Mouse (Mus musculus) frontal cortex, adult (tissue): ENCODE data around the gene Ddit4.

Experiments used
- ATAC-seq: cut with Nextera tagmentation; 2 replicates; pipeline ENCODE4 v1.9.2; 2017; ENCODE audit warnings: mild to moderate bottlenecking, moderate library complexity, mixed read lengths; ENCODE audit not compliant: low TSS enrichment

Gene Ddit4

DNA sequence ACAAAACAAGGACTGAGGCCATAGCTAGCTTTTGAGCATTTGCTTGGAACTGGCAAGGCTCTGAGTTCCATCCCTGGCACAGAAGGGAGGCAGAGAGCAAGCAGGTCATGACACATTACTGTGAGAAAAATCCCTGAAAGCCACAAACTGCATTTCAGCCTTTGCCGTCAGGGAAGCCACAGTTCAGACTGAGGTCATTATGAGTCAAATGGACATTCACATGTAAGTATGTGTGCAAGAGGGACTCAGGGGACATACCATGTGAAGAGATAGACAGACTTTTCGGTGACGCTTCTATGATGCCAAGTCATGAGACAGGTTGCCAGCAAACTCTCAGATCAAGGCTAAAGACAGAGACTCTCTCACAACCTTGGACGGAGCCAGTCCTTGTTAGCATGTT is 33.5 kb downstream of the Ddit4 start:
- no peak for ATAC-seq

DNA sequence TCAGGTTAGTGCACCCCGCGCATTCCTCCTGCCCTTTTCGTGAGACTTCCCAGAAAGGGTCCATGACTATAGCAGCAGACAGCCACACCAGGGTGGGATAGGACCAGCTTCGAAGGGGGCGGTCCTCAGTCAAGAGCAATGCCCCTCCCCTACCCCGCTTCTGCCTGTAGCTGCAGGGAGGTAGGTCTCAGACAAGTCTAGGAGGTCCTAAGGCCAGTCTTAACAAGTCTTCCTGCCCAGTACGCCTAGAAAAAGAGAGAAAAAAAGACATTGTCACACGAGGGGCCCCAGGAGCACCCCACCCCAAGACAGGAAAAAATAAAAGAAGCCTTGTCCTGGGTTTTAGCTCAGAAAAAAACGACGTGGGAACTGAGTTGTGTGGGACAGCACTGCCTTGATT is 35.0 kb downstream of the Ddit4 start:
- ATAC-seq: no peak

DNA sequence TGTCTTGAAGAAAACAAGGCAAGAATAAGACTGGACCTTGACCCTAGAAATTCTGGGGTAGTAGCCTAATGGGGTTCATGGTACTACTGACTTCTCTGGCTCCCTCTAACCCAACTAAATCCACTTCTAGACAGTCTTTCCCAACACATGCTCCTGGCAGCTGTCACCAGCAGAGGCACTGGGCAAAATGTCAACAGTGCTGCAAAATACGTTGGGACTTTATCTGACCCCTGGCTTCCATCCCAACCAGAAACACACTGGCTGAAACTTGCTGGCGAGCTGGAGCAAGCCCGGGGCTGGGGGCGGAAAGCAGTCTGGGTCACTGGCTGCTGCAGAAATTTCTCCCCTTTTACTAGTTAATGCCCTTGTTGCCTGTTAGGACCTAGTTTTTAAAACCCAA is 35.5 kb downstream of the Ddit4 start:
- ATAC-seq: no peak

DNA sequence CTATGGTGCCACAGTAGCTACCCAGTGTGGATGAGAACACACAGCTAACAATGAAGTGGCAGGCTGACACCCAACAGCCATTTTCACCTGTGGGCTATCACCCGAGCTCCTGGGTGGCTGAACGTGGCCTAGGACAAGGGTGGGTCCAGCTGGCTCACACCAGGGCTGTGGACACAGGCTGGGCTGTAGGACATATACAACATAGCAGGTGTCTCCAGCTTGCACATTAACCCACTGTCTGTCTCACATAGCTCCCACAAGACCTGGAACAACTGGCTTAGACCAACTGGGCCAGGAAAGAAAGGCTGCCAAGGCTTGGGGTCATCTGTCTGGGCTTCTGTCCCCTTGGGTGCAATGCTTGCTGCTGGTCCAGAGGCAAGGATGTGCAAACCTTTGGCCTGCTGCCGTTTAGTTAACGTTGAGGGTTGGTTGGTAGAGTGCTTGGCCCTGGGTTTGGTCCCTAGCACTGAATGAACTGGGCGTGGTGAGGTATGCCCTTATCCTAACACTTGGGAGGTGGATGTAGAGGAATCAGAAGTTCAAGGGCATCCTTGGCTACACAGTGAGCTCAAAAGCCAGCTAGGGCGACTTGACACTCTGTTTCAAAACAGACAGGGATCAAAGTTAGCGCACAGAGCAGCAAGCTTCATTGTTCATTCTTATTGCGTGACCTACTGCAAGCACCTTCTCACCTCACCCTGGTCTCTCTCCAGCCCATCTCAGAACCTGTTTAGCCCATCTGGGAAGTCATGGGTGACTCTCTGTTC is 36.3 kb downstream of the Ddit4 start:
- ATAC-seq: no peak

DNA sequence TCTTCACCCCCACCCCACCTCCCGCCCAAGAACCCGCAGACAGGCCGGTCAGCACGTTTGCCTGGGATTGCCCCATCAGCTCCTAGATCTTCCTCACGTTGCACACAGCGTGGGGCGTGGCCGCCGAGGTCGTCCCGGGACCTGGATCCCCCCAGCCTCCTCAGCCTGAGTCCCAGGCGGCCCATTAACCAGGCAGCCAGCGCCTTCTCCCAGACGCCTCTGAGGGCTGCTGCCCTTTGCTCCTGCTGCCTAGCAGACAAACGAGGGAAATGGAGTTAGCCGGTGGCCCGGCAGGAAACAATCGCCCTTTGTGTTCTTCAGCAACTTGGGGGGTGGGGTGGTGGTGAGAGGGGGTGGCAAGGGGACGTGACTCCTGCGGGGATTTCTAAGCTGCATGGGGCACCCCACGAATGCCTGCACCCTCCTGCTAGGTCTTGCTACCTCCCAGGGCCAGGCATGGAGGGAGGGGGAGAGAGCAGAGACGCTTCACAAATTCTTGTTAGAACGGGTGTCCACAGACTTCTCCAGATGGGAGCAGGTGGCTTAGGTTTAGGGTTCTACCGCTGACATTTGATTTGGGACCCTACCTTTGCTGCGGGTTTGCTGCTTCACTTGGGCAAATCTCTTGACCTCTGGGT is 40.0 kb downstream of the Ddit4 start:
- ATAC-seq: no peak

DNA sequence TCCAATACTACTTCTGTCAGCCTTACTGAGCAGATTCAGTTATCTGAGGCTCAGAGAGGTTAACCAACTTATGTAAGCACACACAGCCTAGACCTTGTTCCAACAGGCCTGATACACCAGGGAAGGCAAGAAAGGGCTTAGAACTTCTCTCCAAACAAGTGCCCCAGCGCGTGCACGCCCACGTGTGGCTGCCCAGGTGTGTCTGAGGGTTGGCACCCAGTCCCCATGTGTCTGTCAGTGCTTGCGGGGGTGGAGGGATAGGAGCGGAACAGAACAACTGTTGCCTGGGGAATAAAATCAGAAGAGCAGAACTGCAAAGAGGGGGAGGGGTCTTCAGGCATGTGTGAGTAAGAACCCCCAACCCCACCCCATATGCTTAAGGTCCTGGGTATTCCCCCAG is 40.5 kb downstream of the Ddit4 start:
- ATAC-seq: no peak

DNA sequence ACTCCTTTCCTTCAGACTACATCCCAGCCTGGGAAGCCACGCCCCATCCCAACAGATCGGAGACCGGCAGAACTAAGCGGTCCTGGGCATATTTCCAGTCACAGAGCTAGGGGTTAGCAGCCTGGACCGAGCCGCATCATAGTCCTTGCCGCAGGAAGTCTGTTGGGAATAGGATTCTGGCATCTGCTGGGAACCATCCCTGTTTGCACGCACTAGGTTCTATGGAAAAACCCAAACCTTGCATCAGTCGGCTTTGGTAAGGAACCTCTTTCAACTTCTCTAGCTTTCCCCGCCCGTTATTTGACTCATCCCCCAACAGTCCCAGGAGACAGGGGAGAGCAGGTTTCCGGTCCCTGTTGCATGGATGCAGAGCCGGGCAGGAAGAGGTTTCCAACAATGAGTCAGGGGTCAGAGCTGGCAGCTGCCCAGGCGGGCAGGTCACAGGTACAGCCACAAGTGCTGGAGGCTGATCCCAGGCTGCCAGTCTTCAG is 42.2 kb downstream of the Ddit4 start:
- ATAC-seq: peak; percentile 51

DNA sequence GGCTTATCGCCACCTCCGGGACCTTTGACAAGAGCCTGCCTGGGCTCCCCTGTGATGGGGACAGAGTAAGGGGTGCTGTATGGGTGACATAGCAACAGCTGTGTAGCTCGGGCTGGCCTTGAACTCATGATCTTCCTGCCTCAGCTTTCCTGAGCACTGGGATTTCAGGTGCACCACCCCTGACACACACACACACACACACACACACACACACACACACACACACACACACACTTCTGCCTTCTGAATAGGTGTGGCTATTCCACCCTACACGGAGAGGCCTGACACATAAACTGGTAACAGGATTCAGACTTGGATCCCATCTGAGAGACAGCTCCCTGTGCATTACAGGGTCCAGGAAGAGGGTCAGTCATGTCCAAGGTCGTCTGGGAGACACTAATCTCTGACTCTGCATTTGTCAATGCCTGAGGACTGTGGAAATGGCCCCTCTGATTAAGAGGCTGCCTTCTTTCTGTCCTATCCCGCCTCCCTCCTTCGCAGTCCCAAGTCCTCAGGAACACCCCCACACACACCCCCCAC is 42.8 kb downstream of the Ddit4 start:
- ATAC-seq: no peak

DNA sequence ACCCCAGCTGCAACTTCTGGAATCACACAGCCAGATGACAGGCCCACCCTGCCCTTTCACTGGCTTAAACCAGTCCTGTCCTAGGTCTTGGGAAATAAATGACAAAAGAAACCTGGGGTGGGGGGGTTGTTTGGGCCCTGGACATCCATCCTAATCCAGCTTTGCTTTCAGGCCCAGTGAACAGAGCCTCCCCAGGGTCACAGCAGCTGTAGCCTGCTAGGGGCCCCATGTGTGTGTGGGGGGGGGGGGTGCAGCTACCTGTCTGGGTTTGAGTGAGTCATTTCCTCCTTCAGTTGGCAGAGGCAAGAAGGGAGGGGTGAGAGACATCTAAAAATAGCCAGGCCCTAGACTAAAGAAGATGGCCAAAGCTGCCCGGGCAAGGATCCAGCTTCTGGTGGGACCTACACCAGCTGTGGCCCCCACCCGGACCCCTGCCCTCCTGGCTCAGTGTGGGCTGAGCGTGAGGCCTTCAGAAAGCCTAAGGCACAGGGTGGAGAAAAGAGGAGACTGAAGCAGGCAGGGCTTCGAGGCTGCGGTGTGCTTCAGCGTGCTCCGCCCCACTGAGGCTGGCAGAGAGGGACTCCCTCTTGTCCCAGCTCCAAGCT is 43.8 kb downstream of the Ddit4 start:
- ATAC-seq: peak; percentile 56

DNA sequence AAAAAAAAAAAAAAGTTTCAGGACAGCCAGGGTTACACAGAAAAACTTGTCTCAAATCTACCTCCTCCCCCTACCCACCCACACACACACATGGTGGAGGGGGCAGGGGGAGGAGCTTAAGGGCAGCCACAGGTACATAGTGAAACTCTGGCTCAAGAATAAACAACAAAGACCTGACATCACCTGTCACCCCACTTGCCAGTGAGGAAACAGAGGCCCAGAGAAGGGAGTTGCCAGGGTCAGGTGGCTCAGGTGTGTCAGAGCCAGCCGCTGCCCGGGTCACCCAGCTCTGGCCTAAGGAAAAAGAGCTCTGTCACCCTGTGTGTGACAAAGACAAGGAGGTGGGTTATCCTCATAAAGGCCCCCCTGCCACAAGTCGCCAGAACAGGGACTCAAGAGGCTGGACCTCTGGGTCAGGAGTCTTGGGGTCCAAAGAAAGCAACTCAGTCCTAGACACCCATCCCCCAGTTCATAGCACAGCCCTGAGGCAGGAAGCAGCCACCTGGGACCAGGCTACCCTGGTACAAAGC is 44.5 kb downstream of the Ddit4 start:
- no peak for ATAC-seq

DNA sequence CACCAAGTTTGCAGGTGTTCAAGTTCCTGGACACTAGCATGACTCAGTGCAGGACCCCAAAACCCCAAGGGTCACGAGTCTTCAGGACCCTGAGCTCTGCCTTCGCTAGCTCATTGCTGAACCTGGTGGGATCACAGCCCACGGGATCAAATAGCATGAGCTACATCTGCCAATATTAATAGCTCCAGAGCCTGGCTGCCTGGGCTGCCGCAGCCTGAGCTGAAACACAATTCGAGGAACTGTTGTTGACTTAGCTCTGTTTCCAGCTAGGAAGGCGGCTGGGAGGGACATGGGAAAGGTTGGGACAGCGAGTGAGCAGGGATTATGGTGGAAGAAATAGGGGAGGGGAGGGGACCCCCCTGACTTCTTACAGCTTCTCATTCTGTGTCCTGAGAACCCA is 48.5 kb downstream of the Ddit4 start:
- no peak for ATAC-seq

DNA sequence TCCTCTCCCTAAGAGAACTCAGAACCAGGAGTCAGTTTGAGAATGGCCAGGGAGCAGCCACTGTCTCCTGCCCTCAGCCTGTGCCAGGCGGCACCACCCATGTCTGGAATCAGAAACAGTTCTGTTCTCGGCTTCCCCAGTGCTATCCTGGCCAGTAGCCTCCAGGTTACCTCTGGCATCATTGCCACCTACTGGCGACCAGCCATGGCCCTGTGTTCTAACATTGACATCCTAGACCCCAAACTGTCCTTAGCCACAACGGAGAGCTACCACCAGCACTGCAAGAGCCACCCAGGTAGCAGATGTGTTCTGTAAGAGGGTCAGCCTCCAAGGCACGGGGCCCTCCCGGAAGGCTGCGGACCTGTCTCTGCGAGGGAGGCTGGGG is 49.0 kb downstream of the Ddit4 start:
- ATAC-seq: no peak

DNA sequence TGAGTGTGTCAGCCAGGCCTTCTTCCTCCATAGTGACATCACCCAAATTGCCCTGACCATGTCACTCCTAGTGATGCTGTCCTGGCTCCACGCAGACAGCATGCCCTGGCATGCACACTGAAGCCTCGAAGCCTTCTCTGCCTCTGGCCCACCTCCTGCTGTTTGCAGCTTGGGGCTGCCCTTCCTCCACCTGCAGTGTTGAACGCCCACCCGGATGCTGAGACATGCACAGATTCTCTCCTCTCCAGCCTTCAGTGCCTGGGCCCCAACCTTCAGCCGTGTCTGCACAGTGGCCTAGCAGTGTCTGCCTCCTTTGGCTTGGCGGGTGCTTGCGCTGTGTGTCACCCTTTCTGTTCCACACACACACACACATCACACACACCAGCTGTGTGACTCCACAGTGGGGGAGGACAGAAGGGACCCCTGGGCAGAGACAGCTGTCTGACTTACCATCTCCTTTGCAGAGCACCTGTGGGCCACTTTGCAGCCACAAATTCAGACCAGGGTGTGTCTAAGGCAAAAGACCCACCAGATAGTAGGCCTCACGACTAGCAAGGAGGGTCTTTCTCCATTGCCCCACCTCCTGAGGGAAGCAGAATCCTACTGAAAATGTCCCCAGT is 49.5 kb downstream of the Ddit4 start:
- no peak for ATAC-seq

DNA sequence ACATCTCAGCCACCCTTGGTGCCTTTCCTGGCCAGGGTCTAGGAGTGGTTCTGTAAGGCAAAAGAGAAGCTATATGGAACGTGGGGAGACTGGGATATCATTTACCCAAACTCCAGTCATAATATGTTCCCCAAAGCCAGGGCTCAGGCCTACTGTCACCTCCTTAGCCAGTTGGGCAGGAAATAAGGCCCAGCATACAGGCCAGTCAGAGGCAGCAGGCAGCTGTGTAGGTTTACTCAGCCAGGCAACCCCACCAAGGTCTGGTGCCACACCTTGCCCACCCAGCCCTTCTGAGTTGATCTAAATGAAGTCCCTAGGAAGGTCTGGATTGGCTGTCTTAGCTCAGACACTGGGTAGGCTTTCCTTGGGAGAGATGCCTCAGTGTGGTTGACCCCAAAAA is 50.2 kb downstream of the Ddit4 start:
- ATAC-seq: no peak

DNA sequence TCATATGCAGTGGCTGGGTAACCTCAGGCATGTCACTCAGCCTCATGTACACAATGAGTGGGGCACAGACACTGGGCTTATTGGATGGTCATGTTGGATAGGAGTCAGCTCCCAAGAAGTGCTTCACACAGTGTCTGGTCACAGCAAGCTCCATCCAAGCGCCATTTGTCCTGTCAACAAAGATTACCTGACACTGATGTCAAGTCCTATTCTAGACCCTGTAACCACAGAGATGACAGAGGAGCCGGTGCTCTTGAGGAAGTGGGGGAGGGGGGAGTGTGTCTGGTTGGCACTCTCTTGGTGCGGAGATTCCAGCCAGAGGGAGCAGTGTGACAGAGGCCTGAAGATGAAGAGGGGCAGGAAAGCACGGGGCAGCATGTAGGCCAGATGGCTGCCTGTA is 50.7 kb downstream of the Ddit4 start:
- ATAC-seq: no peak

DNA sequence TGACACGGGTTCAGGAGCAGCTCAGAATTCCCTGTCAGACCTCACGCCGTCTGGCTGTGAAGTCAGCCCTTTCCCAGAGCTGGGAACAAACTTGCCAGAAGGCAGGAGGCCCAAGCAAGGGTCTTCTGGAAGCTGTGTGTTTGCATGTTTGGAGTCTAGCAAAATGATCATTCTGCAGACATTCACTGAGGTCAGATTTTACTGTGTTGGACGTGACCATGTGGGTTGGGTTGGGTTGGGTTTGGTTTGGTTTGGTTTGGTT is 51.5 kb downstream of the Ddit4 start:
- no peak for ATAC-seq
